Mouse (Mus musculus) lung, postnatal 0 days (tissue): ENCODE data around the gene Cbx8.

ENCODE experiments used
- CTCF ChIP-seq: IDR thresholded peaks from 2 replicates; pipeline ENCODE4 v1.5.1; 2016; ENCODE audit warnings: antibody characterized with exemption, mild to moderate bottlenecking
- EP300 ChIP-seq: IDR thresholded peaks from 2 replicates; pipeline ENCODE4 v1.6.1; 2016; ENCODE audit warnings: antibody characterized with exemption, mild to moderate bottlenecking, control low read depth

GRCm38 (mm10) chr11:119024260-119024659 is 16.5 kb downstream of the Cbx8 start:
- TF ChIP-seq CTCF, result no peak
- TF ChIP-seq EP300, result no peak
